Mouse (Mus musculus) ES-E14 (cell line): Measurements from ENCODE around the gene Ctsa. TPM values are rescaled to one million over a fixed set of nuclear protein-coding genes. Genes with fewer than 3 reads are reported as not detected.
A peak's percentile ranks its signal among the peaks of the same experiment; 100 is the strongest.
"Not testable (repeated sequence)": the region's sequence is repeated elsewhere in the genome, so short reads cannot be mapped to it uniquely, and the experiment has no call there.

Experiments used
- DNase-seq: peaks from one replicate; pipeline ENCODE4 v3.0.0-alpha.2; 2013; ENCODE audit warnings: low read depth, low spot score
- H3K27ac ChIP-seq: 2 replicates; pipeline ENCODE4 v1.5.1; 2012; ENCODE audit warnings: low read depth, mild to moderate bottlenecking, low read length, moderate library complexity, mixed read lengths; ENCODE audit not compliant: poor library complexity, insufficient read depth, severe bottlenecking
- H3K36me3 ChIP-seq: 2 replicates; pipeline ENCODE4 v1.6.1; 2012; ENCODE audit warnings: mild to moderate bottlenecking, low read length, moderate library complexity, mixed read lengths; ENCODE audit not compliant: control insufficient read depth, poor library complexity, insufficient read depth, severe bottlenecking
- H3K4me1 ChIP-seq, 2 experiments: fragments of 150-350 bp in 1 of 2; sonication (generic) in 1 of 2; 2 replicates each; pipeline ENCODE4 v1.6.1; 2012; ENCODE audit warnings: low read length in 2 of 2, mild to moderate bottlenecking in 1 of 2, mixed read lengths in 1 of 2; ENCODE audit not compliant: control insufficient read depth in 2 of 2, insufficient read depth in 2 of 2, poor library complexity in 1 of 2
- H3K4me3 ChIP-seq, 2 experiments: fragments of 150-350 bp in 1 of 2; sonication (generic) in 1 of 2; 2 replicates each; pipeline ENCODE4 v1.5.1; 2012; ENCODE audit warnings: low read length in 2 of 2, low read depth in 1 of 2, mild to moderate bottlenecking in 1 of 2, mixed read lengths in 1 of 2; ENCODE audit not compliant: insufficient read depth in 1 of 2, poor library complexity in 1 of 2, severe bottlenecking in 1 of 2
- H3K9ac ChIP-seq: 2 replicates; pipeline ENCODE4 v1.6.1; 2012; ENCODE audit warnings: low read depth, mild to moderate bottlenecking, low read length, mixed read lengths; ENCODE audit not compliant: poor library complexity, insufficient read depth, severe bottlenecking
- H3K9me3 ChIP-seq: fragments of 150-350 bp; sonication (generic); 2 replicates; pipeline ENCODE4 v1.6.1; 2012; ENCODE audit warnings: low read depth, mild to moderate bottlenecking, low read length; ENCODE audit not compliant: control insufficient read depth, insufficient read depth
- CHD2 ChIP-seq: IDR thresholded peaks from 2 replicates; pipeline ENCODE4 v1.6.1; 2014; ENCODE audit warnings: mild to moderate bottlenecking, low read depth, low read length, inconsistent platforms
- HCFC1 ChIP-seq: IDR thresholded peaks from 2 replicates; pipeline ENCODE4 v1.6.1; 2012; ENCODE audit warnings: low read length, inconsistent platforms, borderline replicate concordance; ENCODE audit not compliant: insufficient read depth
- MAFK ChIP-seq: IDR thresholded peaks from 2 replicates; pipeline ENCODE4 v1.6.1; 2014; ENCODE audit warnings: mild to moderate bottlenecking, low read depth, low read length, inconsistent platforms; ENCODE audit not compliant: insufficient read depth
- ZC3H11A ChIP-seq: IDR thresholded peaks from 2 replicates; pipeline ENCODE4 v1.6.1; 2012; ENCODE audit warnings: low read depth, mild to moderate bottlenecking, inconsistent platforms, low read length, borderline replicate concordance
- ZNF384 ChIP-seq: IDR thresholded peaks from 2 replicates; pipeline ENCODE4 v1.6.1; 2012; ENCODE audit warnings: low read depth, low read length, inconsistent platforms
- in situ Hi-C, 2 experiments: fragments of 600-800 bp; cut with MboI; formaldehyde crosslinking; loops; one replicate each; pipeline ENCODE4 v1.15.1; 2025; ENCODE audit warnings: low sequenced_read_pairs in 2 of 2, inconsistent platforms in 1 of 2; ENCODE audit not compliant: unreplicated experiment in 2 of 2
- total RNA-seq: library from RNA; depleted of rRNA; stranded (reverse); fragments of 300-350 nt; gene quantifications from 2 replicates; pipeline ENCODE4 v1.2.3, GENCODE M21; 2012

Ctsa gene
- total RNA-seq, 1 experiment = 103 TPM

GRCm38 (mm10) chr2:164873621-164874020 is 40.9 kb downstream of the Ctsa start:
- peak overlapping the region; percentile 38; the same call in 1 of the 2 replicates for H3K9ac ChIP-seq
- DNase-seq = no peak
- TF ChIP-seq ZNF384 (no peak), CHD2 (no peak), HCFC1 (no peak), ZC3H11A (no peak), MAFK (no peak)
- peak overlapping the region; percentile 65 for H3K27ac ChIP-seq
- H3K4me1 ChIP-seq = peaks cover 3 to 11% of the 10 kb centered on the region in 2 experiments; a peak in 2 of 4 replicates
- no peaks in the 10 kb centered on the region for H3K9me3 ChIP-seq
- H3K4me3 ChIP-seq = peak overlapping the region; percentile 0 to 24; a peak in 1 of 4 replicates
- H3K36me3 ChIP-seq = no peaks in the 10 kb centered on the region
- in situ Hi-C loops = no loop called here

GRCm38 (mm10) chr2:164874239-164874769 is 41.6 kb downstream of the Ctsa start:
- in situ Hi-C loops = no loop called here
- H3K9me3 ChIP-seq = no peaks in the 10 kb centered on the region
- H3K9ac ChIP-seq = peak overlapping the region; percentile 38; the same call in 1 of the 2 replicates
- no peaks in the 10 kb centered on the region for H3K36me3 ChIP-seq
- peak; percentile 73 for DNase-seq
- H3K4me1 ChIP-seq = peaks cover 3 to 10% of the 10 kb centered on the region in 2 experiments; a peak in 2 of 4 replicates
- peak overlapping the region; percentile 65 for H3K27ac ChIP-seq
- TF ChIP-seq ZNF384 (no peak), ZC3H11A (no peak), HCFC1 (no peak), MAFK (no peak)
- H3K4me3 ChIP-seq = peak overlapping the region; percentile 17 to 24; a peak in 3 of 4 replicates

- H3K4me1 ChIP-seq, H3K36me3 ChIP-seq, H3K4me3 ChIP-seq, H3K9me3 ChIP-seq, DNase-seq, H3K27ac ChIP-seq, in situ Hi-C loops, H3K9ac ChIP-seq: not testable (repeated sequence)
Measured at GRCm38 (mm10) chr2:164875648-164876047, 43.0 kb downstream of the Ctsa start.

- H3K9me3 ChIP-seq, H3K36me3 ChIP-seq, in situ Hi-C loops, H3K4me1 ChIP-seq, DNase-seq: not testable (repeated sequence)
- Histone ChIP-seq H3K27ac (0 out of 2 replicates have a peak overlapping the region, but pooled peaks have one; percentile 99), H3K4me3 (peak overlapping the region; percentile 88 to 92; a peak in 2 of 4 replicates), H3K9ac (peak overlapping the region; percentile 86; the same call in 1 of the 2 replicates)
- peak; percentile 95 for TF ChIP-seq ZNF384
Measured at GRCm38 (mm10) chr2:164877376-164878215, 44.9 kb downstream of the Ctsa start.
